Mouse (Mus musculus): ENCODE measurements at regions not wholly inside any gene's neighbourhood (a gene's known extent, or its start where the extent isn't known, plus 50 kb on each side); places are given as distances from the start of the nearest gene placed in this dataset.

GRCm38 (mm10) chr6:93026068-93027022 lies 83.1 kb upstream of the Adamts9 start:
- peak; percentile 32 for DNase-seq

DNA sequence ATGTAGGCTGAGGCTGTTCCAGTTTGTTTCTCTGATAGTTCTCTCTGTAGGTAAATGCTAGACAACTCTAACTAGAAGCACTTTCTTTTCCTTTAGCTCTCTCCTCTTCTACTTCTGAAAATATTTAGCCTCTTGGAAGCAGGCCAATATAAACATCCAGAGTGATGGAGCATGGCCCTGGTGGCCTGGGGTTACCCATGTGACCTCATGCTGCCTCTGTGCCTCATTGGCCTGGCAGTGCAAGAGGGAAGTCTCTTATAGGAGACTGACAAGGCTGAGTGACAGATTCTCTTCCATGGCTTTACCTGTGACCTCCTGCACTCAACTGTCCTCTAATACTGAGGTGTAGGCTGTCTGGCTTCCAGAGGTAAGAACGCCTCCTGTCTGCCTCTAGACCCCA lies 71.2 kb upstream of the Adamts9 start:
- DNase-seq: no peak

GRCm38 (mm10) chr6:93011906-93012305 lies 68.6 kb upstream of the Adamts9 start:
- no peak for DNase-seq

DNA sequence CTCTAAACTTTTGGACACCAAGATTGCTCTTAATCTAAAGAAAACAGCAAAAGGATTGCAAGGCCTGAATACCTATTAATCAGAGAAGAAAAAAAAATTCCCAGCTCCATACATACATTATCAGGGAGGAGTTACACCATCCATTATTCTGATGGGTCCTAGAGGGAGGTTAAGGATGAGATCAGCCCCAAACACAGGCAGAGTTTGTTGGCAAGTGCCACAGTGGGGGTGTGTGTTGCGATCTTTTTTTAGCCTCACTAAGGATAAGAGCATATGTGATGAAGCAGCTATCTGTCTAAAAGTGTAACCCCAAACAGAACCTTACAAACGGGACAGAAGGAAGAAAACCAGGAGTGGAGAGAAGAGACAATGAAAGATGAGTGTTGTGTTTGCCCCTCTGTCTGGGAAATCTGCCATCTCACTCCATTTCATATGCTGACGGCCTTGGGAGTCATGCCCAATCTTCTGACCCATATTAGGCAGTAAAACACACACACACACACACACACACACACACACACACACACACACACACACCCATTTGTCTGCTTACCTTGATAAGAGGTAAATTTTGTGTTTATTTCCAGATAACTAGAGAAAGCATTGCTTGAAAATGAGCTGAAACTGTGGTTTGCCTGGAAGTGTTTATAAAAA lies 61.4 kb upstream of the Adamts9 start:
- peak; percentile 66 for DNase-seq

GRCm38 (mm10) chr6:93003812-93004211 lies 60.5 kb upstream of the Adamts9 start:
- no peak for DNase-seq

- no peak for DNase-seq
Measured at GRCm38 (mm10) chr6:92993647-92994046, 50.4 kb upstream of the Adamts9 start.
